Mouse (Mus musculus): ENCODE data around the gene Barx2.

Gene Barx2

DNA sequence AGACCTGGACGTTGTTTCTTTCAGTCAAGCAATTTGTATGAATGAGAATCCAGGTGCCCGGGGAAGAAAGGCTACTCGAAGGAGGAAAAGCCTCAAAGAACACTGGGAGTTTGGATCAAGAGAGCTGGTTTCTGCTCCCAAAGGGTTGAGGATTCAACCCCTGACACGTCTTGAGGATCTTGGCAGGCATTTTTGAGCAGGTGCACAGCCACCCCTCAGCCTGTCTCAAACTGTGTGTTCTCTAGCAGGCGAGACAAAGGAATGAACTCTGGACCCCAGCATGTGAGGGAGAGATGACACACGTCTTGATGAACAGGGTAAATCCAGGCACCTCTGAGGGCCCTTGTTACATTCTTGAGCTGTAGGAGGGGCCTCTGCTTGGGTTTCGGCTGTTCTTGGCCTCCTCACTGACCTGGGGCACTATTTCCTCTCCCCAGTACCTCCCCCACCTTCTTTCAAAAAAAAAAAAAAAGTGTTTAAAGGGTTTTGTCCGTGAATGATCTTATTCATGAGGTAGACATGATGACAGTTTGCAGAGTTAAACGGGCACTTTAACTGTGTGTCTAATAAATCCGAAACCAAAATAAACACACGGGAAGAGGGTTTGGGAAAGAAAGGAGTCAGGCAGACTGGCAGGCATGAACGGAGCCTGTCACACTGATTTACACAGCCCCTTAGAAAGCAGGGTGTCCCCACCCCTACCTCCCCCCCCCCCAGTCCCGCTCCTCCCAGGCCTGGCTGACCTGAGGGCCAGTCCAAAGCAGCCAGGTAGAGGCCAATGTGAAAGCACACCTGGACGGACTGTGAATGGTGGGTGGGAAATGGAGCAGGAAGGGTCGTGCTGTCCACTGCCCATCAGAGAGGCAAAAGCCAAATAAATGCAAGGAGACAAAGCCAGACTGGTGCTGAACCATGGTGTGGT lies 73.9 kb downstream of the Barx2 start:
- DNase-seq (ENCODE audit: low read depth, low spot score): no peak

DNA sequence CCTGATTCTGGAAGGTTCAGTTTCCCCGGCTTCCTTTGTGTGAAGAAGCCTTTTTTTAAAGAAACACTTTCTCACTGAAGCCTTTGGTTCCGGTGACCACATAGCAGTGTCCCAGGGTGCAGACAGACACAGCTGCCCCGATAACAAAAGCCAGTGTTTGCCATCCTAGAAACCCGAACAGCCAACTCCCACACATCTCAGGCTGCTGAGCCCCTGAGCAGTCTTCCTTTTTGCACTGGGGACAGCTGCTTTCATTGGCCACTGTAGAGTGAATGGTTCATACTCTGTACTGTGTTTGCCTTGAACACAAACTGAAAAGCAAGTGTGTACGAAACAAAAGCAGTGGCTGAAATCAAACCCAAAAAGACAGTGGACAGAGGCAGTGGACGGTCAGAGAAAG lies 75.2 kb downstream of the Barx2 start:
- DNase-seq (ENCODE audit: low read depth, low spot score): no peak

DNA sequence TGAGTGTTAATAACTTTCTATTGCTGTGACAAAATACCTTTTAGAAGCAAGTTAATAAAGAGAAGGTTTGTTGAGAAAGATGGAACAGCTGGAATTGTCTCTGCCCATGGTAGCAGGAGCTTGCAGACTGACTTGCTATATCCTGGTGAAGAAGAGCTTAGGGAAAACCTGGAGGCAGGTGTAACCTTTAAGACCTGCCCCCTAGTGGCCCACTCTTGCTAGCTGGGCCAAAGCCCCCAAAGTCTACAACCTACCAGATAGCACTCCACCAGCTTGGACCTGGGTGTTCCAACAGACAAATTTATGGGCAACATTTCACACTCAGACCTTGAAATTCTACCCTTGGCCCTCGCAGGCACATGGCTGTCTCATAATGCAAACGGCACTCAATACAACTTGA lies 104.5 kb downstream of the Barx2 start:
- peak; percentile 44 for DNase-seq (ENCODE audit: low read depth, low spot score)

DNA sequence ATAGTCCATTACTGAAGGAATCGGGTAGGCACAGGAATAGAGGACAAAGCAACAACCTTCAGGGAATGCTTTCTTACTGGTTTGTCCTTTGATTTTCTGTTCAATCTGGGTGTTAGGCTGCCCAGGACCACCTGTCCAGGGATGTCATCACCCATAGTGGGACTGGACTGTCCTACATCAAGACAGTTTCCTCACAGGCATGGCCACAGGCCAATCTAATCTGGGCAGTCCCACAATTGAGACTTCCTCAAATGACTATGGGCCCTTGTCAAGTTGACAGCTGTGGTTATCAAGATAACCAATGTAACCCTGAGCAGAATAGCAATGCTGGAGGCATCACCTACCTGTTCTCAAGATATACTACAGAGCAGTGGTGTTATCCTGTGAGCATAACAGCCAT lies 110.6 kb downstream of the Barx2 start:
- DNase-seq (ENCODE audit: low read depth, low spot score): no peak

Measured in ES-CJ7 (cell line).